Mouse (Mus musculus): ENCODE measurements around the gene Npr2. TPM values are rescaled to one million over a fixed set of nuclear protein-coding genes. Genes with fewer than 3 reads are reported as not detected.

Gene Npr2
- polyA plus RNA-seq, 1 experiment from 2014 or later, result 9.3 TPM

DNA sequence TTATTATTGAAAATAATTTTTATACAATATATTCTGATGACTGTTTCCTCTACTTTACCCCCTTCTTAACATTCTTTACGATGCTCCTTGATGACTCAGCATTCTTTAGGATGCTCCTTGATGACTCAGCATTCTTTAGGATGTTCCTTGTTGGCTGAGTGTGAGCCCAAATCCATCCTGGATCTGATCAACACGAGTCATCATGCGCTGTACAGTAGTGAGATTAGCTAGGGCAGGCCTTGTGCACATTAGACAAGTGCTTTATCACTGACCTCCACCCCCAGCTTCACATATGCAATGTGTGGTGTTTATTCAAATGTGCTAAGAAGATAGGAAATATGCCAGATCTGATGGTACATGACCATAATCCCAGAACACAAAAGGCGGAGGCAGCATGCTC lies 33.5 kb upstream of the Npr2 start:
- H3K4me3 ChIP-seq (replicated peaks), result no peak overlapping the region
- H3K4me1 ChIP-seq, result no peaks in the 10 kb centered on the region
- no peaks in the 10 kb centered on the region for H3K36me3 ChIP-seq
- no peak overlapping the region for H3K9ac ChIP-seq
- no peak overlapping the region for H3K27ac ChIP-seq
- H3K27me3 ChIP-seq (replicated peaks), result no peaks in the 10 kb centered on the region
- ATAC-seq (ENCODE audit: insufficient read depth, low FRiP score, low read depth), result peak; percentile 87; the same call in 1 of the 2 replicates
- no peaks in the 10 kb centered on the region for H3K9me3 ChIP-seq
- no peak overlapping the region for H3K4me2 ChIP-seq
- WGBS, result 70% methylated on average over 4 of the region's 4 CpGs

DNA sequence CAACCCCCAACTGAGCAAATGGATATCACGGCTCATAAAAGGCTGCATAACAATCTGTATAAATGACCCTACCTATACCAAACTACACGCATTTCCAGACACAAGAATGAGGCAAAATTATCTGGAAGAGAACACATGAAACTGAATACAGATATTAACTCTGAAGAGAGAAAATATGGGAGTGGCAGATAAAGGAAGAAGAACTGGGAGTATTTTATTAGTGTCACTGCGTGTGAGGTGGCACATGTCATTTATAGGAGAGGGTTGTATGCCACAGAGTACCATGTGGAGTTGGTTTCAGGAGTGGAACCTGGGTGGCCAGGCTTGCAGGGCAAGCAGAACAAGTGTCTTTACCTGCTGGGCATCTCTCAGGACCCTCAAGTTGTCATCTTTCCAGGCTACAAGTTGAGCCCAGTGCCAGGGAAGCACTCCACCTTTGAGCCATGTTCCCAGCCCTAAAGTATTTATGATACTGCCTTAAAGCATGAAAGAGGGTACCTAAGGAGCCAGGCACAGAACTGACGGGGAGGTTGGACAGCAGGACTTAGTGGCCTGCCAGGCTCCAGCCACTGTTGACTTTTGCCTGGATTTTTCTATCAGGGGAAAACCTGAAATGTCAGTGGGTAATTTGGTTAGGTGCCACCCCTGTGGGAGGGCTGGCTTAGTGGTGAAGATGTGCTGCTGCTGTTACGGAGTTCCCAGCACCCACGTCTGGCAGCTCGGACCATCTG lies 32.9 kb upstream of the Npr2 start:
- WGBS, result 79% methylated on average over 7 of the region's 7 CpGs
- Histone ChIP-seq H3K9me3 (no peaks in the 10 kb centered on the region), H3K27ac (no peak overlapping the region), H3K27me3 (replicated peaks) (no peaks in the 10 kb centered on the region), H3K4me3 (replicated peaks) (no peak overlapping the region), H3K36me3 (no peaks in the 10 kb centered on the region), H3K9ac (no peak overlapping the region), H3K4me1 (no peaks in the 10 kb centered on the region), H3K4me2 (no peak overlapping the region)
- no peak for ATAC-seq (ENCODE audit: insufficient read depth, low FRiP score, low read depth)

DNA sequence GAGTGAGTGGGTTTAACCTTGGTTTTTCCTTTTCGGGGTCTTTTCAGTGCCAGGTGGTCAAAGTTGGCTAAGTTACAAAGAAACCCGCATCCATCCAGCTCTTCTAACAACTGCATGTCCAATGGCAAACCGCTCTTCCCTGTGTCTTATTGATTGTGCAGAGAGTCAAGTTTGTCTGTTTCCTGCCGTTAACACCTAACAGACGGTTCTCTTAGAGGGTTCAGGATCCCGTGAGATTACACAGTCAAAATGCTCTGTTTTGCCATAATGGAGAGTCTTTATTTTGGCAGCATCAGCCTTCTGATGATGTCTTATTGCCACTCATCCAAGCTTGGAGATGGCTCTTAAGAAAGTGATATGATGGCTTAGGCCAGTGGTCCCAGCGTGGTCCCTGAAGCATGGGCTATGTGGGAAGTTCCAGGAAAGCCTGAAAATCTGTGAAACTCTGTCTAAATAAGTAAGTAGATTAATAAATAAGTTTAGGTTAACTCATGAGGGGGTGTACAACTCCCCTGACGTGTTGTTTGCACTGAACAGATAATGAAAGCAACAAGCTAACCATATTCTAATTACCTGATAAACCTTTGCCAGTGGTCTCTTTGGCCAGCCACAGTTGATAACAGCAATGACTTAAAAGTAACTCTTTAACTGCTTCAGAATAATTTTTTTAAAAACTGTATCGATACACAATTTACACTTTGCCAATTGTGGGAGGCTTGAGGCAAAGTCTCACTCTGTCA lies 31.4 kb upstream of the Npr2 start:
- Histone ChIP-seq H3K36me3 (no peaks in the 10 kb centered on the region), H3K27me3 (replicated peaks) (no peaks in the 10 kb centered on the region), H3K9me3 (no peaks in the 10 kb centered on the region), H3K4me3 (replicated peaks) (no peak overlapping the region), H3K4me2 (no peak overlapping the region), H3K27ac (no peak overlapping the region), H3K9ac (no peak overlapping the region), H3K4me1 (no peaks in the 10 kb centered on the region)
- no peak for ATAC-seq (ENCODE audit: insufficient read depth, low FRiP score, low read depth)
- WGBS, result 74% methylated on average over 9 of the region's 9 CpGs

DNA sequence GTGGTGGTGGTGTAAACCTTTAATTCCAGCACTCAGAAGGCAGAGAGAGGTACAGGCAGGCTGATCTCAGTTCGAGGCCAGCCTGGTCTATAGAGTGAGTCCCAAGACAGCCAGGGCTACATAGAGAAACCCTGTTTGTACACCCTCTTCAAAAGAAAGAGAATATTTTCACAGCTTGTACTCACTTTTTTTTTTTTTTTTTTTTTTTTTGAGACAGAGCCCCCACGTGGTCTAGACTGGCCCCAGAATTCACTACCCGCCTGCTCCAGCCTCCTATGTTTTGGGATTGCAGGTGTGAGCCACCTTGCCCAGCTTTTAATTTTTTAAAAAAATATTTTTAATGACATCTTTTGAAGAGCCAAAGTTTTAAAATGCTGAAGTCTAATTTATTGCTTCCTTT lies 27.6 kb upstream of the Npr2 start:
- no peak for ATAC-seq (ENCODE audit: insufficient read depth, low FRiP score, low read depth)
- no peaks in the 10 kb centered on the region for H3K9me3 ChIP-seq
- H3K4me3 ChIP-seq (replicated peaks), result no peak overlapping the region
- H3K9ac ChIP-seq, result no peak overlapping the region
- H3K4me1 ChIP-seq, result no peaks in the 10 kb centered on the region
- no peak overlapping the region for H3K27ac ChIP-seq
- no peak overlapping the region for H3K4me2 ChIP-seq
- no peaks in the 10 kb centered on the region for H3K27me3 ChIP-seq (replicated peaks)
- WGBS, result 75% methylated on average over 3 of the region's 3 CpGs
- no peaks in the 10 kb centered on the region for H3K36me3 ChIP-seq

DNA sequence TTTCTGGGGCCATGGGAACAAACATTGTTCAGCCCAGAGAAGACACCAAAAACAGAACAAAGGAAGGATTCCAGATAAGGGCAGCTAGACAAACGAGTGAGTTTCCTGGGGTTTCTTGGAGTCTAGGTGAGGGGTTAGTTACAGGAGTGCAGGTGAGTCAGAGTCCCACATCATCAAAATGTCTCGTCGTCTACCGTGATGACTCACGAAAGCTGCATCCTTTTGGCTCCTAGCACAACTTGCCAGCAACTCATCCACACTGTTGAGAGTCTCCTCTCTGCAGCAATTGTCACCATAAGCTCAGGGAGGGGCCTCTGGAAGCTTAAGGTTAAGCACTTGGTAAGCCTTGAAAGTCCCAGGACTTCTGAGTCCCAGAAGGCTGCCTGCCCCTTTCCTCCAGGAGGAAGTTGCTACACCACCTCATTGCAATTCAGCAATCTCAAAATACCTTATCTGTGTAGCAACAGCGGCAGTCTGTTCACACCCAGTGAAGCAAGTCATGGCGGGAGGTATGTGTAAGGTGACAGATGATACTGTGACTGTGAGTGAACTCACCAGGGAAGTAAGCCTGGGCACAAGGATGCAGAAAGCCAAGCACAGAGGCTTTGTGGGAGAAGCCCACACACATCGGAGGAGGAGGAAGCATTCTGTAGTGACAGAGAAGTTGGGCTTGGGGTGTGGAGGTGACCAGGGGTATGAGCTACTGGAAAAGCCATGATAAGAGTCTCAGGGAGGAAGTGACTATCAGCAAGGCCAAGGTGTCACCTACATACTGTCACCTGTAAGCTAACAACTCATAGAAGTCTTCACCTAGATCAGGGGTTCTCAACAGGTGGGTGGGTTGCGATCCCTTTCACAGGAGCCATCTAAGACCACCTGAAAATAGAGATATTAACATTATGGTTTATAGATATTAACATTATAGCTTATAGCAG lies 26.7 kb upstream of the Npr2 start:
- no peaks in the 10 kb centered on the region for H3K4me1 ChIP-seq
- no peaks in the 10 kb centered on the region for H3K36me3 ChIP-seq
- peak; percentile 87 for ATAC-seq (ENCODE audit: insufficient read depth, low FRiP score, low read depth)
- no peak overlapping the region for H3K27ac ChIP-seq
- H3K27me3 ChIP-seq (replicated peaks), result no peaks in the 10 kb centered on the region
- H3K9ac ChIP-seq, result no peak overlapping the region
- no peaks in the 10 kb centered on the region for H3K9me3 ChIP-seq
- no peak overlapping the region for H3K4me3 ChIP-seq (replicated peaks)
- 62% methylated on average over 9 of the region's 9 CpGs for WGBS
- H3K4me2 ChIP-seq, result no peak overlapping the region

DNA sequence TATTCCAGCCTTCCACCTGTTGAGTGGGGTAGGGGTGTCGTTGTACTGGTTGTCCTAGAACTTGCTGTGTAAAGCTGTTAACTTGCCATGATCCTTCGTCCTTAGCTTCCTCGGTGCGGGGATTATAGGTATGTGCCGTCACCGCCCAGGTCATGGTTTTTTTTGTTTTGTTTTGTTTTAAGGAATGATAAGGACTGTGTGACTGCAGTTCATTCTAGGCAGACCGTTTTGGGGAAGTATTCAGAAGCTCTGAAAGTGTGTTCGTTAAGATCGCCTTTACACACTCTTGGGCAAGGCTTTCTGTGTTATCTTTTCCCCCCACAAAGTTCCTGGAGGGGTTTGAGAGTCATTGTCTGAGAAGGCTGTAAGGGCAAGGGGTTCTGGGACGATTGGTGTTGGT lies 19.2 kb upstream of the Npr2 start:
- H3K27ac ChIP-seq, result no peak overlapping the region
- no peaks in the 10 kb centered on the region for H3K27me3 ChIP-seq (replicated peaks)
- H3K4me2 ChIP-seq, result no peak overlapping the region
- H3K4me1 ChIP-seq, result no peaks in the 10 kb centered on the region
- no peaks in the 10 kb centered on the region for H3K9me3 ChIP-seq
- H3K36me3 ChIP-seq, result no peaks in the 10 kb centered on the region
- 51% methylated on average over 10 of the region's 10 CpGs for WGBS
- ATAC-seq (ENCODE audit: insufficient read depth, low FRiP score, low read depth), result no peak
- H3K4me3 ChIP-seq (replicated peaks), result no peak overlapping the region
- no peak overlapping the region for H3K9ac ChIP-seq

DNA sequence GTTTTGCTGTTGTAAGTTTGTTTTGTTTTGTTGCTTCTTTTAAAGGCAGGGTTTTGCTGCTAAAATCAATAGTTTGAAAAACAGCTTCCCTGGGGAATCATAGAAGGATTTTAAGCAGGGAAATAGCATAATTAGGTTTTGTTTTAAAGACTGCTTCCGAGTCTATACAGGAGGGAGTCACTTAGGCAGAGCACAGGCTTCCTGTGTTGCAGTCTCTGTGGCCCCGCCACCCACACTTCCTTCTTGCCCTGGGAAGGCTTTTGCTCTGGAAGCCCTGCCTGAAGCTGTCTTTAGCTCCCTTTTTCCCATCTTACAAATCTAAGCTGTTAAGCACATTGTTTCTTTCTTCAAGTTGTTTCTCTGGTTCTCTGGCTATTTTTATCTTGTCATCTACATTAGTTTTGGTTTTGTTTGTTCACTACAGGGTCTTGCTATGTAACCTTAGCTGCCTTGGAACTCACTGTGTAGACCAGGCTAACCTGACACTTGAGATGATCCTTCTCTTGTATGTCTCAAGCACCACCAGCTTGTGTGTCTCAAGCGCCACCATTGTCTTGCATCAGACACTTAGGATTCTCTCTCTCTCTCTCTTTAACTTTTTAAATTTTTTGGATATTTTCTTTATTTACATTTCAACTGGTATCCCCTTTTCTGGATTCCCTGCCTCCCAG lies 18.5 kb upstream of the Npr2 start:
- no peaks in the 10 kb centered on the region for H3K4me1 ChIP-seq
- WGBS, result 49% methylated on average over 3 of the region's 3 CpGs
- H3K36me3 ChIP-seq, result no peaks in the 10 kb centered on the region
- no peak overlapping the region for H3K4me2 ChIP-seq
- H3K27ac ChIP-seq, result no peak overlapping the region
- H3K9ac ChIP-seq, result no peak overlapping the region
- no peaks in the 10 kb centered on the region for H3K9me3 ChIP-seq
- no peak for ATAC-seq (ENCODE audit: insufficient read depth, low FRiP score, low read depth)
- H3K27me3 ChIP-seq (replicated peaks), result no peaks in the 10 kb centered on the region
- H3K4me3 ChIP-seq (replicated peaks), result no peak overlapping the region

DNA sequence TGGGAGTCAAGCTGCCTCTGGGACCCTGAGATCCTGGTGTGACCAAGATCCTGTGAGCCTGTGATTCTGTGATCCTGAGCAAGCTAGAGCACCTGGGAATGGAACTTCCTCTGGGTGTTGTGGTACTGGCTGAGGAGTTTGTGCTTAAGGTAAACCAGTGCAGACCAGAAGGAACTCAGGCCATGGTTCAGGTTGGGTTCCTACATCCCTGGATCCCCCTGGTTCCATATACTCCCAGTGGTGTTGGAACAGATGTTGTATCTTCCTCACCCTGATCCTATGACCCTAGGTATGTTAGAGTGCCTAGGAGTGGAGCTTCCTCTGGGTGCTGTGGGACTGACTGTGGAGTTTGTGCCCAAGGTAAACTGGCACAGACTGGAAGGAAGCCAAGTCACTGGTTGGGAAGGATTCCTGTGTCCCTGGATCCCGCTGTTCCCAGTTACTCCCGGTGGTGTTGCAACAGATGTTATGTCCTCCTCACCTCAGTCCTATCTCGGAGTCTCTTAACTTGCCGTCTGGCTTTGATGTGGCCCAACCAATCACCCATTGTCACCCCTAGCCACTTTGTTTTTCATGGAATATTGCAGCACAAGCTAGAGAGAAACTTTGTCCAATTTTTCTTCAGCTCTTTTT lies 11.5 kb upstream of the Npr2 start:
- no peaks in the 10 kb centered on the region for H3K36me3 ChIP-seq
- no peaks in the 10 kb centered on the region for H3K4me1 ChIP-seq
- WGBS, result 66% methylated on average over 4 of the region's 4 CpGs

DNA sequence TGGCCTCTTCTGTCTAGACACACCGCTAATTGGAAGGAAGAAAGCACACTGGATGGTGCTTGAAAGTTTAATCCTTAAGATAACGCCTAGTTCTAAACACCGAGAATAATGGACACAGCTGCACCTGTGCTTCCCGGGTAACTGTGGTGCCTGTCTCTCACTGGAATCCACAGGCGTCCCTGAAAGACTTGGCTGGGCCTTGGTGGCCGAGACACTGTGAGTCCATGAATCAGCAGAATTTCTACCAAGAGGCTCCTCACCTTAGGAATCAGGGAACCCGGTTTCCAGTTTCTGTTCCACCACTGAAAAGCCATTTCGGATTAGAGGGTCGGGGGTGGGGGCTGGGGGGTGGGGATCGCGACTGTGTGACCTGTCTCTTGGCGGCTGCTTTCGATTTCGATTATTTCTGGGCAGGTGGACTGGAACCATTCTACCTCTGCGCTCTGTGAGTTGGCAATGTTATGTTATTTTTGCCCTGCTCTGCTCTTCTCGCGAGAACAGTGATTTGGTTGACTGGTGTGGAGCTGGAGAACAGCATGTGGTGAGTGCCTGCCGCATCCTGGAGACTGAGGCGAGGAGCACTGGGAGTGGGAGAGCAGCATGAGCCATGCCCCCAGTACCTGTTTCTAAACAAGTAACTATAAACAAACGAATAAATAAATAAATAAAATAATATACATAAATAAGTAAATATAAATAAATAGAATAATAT lies 2.5 kb upstream of the Npr2 start:
- H3K27ac ChIP-seq, result no peak overlapping the region
- H3K4me1 ChIP-seq, result peaks cover 28% of the 10 kb centered on the region
- no peak overlapping the region for H3K9ac ChIP-seq
- H3K4me3 ChIP-seq (replicated peaks), result no peak overlapping the region
- H3K36me3 ChIP-seq, result no peaks in the 10 kb centered on the region
- H3K4me2 ChIP-seq, result no peak overlapping the region
- 0 out of 2 replicates have a peak, but pooled peaks cover 8% of the 10 kb centered on the region for H3K27me3 ChIP-seq (replicated peaks)
- no peak for ATAC-seq (ENCODE audit: insufficient read depth, low FRiP score, low read depth)
- 42% methylated on average over 20 of the region's 20 CpGs for WGBS
- peaks cover 4% of the 10 kb centered on the region; the same call in 1 of the 2 replicates for H3K9me3 ChIP-seq

More for the DNA sequence above, 11.5 kb upstream of the Npr2 start:
- Histone ChIP-seq H3K9me3 (peaks cover under 1% of the 10 kb centered on the region; the same call in 1 of the 2 replicates), H3K27me3 (replicated peaks) (no peaks in the 10 kb centered on the region), H3K4me3 (replicated peaks) (no peak overlapping the region), H3K9ac (no peak overlapping the region), H3K4me2 (no peak overlapping the region), H3K27ac (no peak overlapping the region)
- ATAC-seq (ENCODE audit: insufficient read depth, low FRiP score, low read depth), result no peak

DNA sequence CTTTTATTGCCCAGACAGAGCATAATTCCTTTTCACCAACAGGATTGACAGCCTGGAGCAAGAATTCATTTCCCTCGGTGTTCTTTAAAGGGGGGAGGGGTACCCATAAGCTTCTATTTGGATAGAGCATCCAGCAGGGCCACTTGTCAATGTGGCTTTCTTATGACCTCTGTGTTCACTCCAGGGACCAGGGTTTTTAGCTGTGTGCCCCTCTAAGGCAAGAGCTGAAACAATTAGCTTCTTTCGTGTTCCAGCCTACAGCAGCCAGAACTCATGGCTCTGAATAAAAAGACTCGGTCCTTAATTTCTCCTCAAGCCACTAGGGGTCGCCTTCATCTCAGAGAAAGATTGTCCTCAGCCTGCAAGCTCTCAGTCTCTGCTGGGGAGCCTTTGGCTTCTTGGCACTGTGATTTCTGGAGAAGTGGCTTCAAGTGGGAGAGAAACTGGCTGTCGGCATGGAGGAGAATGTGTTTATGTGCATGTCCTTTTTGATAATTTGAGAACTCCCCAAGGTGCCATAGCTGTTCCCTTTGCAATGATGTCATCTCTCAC lies 1.6 kb upstream of the Npr2 start:
- Histone ChIP-seq H3K27ac (peak overlapping the region; percentile 44; the same call in 1 of the 2 replicates), H3K9ac (no peak overlapping the region), H3K27me3 (replicated peaks) (0 out of 2 replicates have a peak, but pooled peaks cover 8% of the 10 kb centered on the region), H3K4me1 (peaks cover 28% of the 10 kb centered on the region), H3K9me3 (peaks cover 4% of the 10 kb centered on the region; the same call in 1 of the 2 replicates), H3K4me3 (replicated peaks) (no peak overlapping the region), H3K4me2 (peak overlapping the region; percentile 91), H3K36me3 (no peaks in the 10 kb centered on the region)
- ATAC-seq (ENCODE audit: insufficient read depth, low FRiP score, low read depth), result peak; percentile 29; the same call in 1 of the 2 replicates
- 11% methylated on average over 5 of the region's 5 CpGs for WGBS

Measured in stomach, embryonic 15.5 days (tissue).